Mouse (Mus musculus) granulocyte monocyte progenitor cell, adult 5-6 weeks (primary cell): ENCODE data around the gene Mlxipl. TPM values are rescaled to one million over a fixed set of nuclear protein-coding genes. Genes with fewer than 3 reads are reported as not detected.

Experiments
- ATAC-seq: replicated peaks from 2 replicates; pipeline ENCODE4 v1.8.0; 2016; ENCODE audit warnings: mild to moderate bottlenecking, moderate TSS enrichment, inconsistent platforms; ENCODE audit not compliant: poor library complexity, severe bottlenecking
- total RNA-seq, 2 experiments: library from RNA; stranded (forward) in 1 of 2; stranded (reverse) in 1 of 2; fragments of 200-712, 200-1000 nt in 1 of 2; fragments of >200 nt in 1 of 2; fragmentation: Nextera tagmentation in 1 of 2; gene quantifications; 2 replicates each; pipeline ENCODE4 v1.2.3; 2014 to 2017

The Mlxipl gene
- total RNA-seq, 2 experiments from 2014 or later: 1.2 TPM; not detected in 1

GRCm38 (mm10) chr5:135077564-135078481 is 11.9 kb upstream of the Mlxipl start, which contains the start of gene Vps37d:
Gene Vps37d, minus strand, starts transcription at chr5:135078266.
- ATAC-seq: peak; percentile 88

- ATAC-seq: peak; percentile 8; the same call in 1 of the 2 replicates
Observed at GRCm38 (mm10) chr5:135078482-135078810, 11.2 kb upstream of the Mlxipl start.

GRCm38 (mm10) chr5:135079578-135079977 is 10.1 kb upstream of the Mlxipl start:
- no peak for ATAC-seq

GRCm38 (mm10) chr5:135080539-135080938 is 9.2 kb upstream of the Mlxipl start:
- no peak for ATAC-seq

GRCm38 (mm10) chr5:135086871-135087270 is 2.8 kb upstream of the Mlxipl start:
- ATAC-seq: no peak

GRCm38 (mm10) chr5:135100981-135101380 is 11.3 kb downstream of the Mlxipl start:
- 0 out of 2 replicates have a peak, but pooled peaks have one; percentile 33 for ATAC-seq

- peak; percentile 20; the same call in 1 of the 2 replicates for ATAC-seq
Observed at GRCm38 (mm10) chr5:135103999-135104660, 14.4 kb downstream of the Mlxipl start.

- peak; percentile 90 for ATAC-seq
Observed at GRCm38 (mm10) chr5:135106758-135107256, 17.1 kb downstream of the Mlxipl start.

- ATAC-seq: peak; percentile 69
Observed at GRCm38 (mm10) chr5:135107521-135108501, 18.1 kb downstream of the Mlxipl start.

- no peak for ATAC-seq
Observed at GRCm38 (mm10) chr5:135109017-135109416, 19.3 kb downstream of the Mlxipl start.

- ATAC-seq: no peak
Observed at GRCm38 (mm10) chr5:135109426-135109825, 19.7 kb downstream of the Mlxipl start.

- ATAC-seq: no peak
Observed at GRCm38 (mm10) chr5:135109976-135110375, 20.3 kb downstream of the Mlxipl start.

- no peak for ATAC-seq
Observed at GRCm38 (mm10) chr5:135113782-135114181, 24.1 kb downstream of the Mlxipl start.

GRCm38 (mm10) chr5:135115241-135115640 is 25.6 kb downstream of the Mlxipl start:
- ATAC-seq: no peak

GRCm38 (mm10) chr5:135118589-135119081 is 28.9 kb downstream of the Mlxipl start:
- peak; percentile 84 for ATAC-seq

GRCm38 (mm10) chr5:135120753-135121152 is 31.1 kb downstream of the Mlxipl start:
- no peak for ATAC-seq

GRCm38 (mm10) chr5:135126121-135126520 is 36.4 kb downstream of the Mlxipl start:
- peak; percentile 28; the same call in 1 of the 2 replicates for ATAC-seq

GRCm38 (mm10) chr5:135127669-135128068 is 38.0 kb downstream of the Mlxipl start:
- ATAC-seq: peak; percentile 75

GRCm38 (mm10) chr5:135129747-135130146 is 40.1 kb downstream of the Mlxipl start:
- no peak for ATAC-seq
